Mouse (Mus musculus) kidney, postnatal 4 days (tissue): Measurements from ENCODE around the gene Mptx1.
"Not testable (repeated sequence)": the region's sequence is repeated elsewhere in the genome, so short reads cannot be mapped to it uniquely, and the experiment has no call there.

ENCODE experiments used
- DNase-seq, 2 experiments: peaks; one replicate each; pipeline ENCODE4 v3.0.0; 2021; ENCODE audit warnings: mixed read lengths in 2 of 2

The Mptx1 gene

DNA sequence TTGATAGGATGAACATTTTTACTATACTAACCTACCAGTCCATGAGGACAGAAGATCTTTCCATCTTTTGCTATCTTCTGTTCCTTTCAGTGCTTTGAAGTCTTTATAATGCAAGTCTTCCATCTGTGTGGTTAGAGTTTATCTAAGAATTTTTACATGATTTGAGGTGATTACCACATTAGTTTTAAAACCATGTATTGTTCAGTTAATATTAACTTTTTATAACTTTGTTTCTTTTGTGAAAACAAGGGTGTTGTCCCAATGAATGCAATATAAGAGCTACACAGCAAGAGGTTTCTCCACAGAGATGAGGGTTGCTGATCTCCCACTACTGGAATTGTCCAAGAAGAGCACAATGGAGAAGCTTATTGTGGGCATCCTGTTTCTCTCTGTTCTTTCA lies at the start of gene Mptx1:
Mptx1 (plus strand) TSS at position 301 of the 400 bp plus-strand sequence.
- DNase-seq, result no peak

DNA sequence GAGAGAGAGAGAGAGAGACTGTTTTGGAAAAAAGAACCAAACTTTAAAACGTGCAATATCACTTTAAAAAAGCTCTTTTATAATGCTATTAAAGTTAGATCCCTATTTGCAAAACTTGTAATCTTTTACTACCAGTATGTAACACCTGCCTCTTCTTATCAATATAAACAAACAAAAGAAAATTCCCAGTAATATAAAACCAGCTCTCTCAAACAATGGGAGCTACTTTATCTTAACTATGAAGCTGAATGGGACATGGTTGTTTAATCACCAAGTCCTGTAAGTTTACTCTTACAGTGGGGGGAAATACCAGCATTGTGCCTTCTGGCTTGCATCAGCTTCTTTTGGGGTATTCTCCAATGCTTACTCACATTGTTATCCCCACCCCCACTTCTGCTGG lies 27.2 kb upstream of the Mptx1 start:
- DNase-seq, result no peak

DNA sequence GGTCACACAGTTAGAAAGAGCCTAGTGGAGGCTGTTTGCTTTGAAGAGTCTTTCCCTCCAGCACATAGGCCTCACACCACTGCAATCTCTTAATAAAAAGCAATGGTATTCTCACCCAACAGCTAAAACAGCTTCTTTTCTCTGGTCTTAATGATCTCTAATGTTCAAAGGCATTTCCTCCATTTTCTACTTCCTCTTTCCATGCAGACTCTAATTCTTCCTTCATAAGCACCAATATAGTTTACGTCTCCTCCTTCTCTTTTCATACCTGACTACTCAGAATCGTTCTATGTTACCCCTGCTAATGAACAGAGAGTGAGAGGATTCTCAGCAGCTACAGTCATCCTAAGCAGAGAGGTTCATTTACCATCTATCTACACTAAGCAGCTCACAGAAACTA lies 13.0 kb upstream of the Mptx1 start:
- DNase-seq, result no peak

DNA sequence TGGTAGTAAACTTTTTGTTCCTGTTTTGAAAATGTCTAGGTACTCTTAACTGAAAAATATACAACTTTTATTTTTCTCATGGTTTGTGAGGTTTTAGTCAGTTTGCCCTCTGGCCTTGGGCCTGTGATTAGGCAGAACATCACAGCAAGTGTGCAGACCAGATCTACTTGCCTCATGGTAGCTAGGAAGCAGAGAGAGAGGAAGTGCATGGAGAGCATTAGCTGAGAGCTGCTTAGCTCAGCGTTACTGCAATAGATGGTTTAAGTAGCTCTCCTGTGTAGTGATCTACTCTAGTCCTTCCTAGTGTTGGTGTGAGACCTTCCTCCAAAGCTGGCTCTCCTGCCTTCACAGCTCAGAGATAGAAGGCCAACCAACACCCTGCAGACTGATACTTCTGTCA lies 23.3 kb downstream of the Mptx1 start:
- DNase-seq, result not testable (repeated sequence)

DNA sequence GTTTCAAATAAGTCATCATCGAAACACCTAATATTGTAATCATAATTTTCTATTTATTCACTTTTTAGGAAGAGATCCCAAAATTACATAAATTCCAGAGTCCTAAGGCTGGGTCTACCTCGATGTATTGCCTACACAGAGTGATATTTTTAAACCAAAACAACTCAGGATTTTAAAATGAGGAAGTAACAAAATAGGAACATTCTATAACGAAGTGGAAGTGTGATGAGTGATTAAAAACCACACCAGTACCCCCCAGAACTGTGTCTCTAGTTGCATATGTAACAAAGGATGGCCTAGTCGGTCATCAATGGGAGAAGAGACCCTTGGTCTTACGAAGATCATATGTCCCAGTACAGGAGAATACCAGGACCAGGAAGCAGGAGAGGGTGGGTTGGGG lies 24.3 kb downstream of the Mptx1 start:
- no peak for DNase-seq

DNA sequence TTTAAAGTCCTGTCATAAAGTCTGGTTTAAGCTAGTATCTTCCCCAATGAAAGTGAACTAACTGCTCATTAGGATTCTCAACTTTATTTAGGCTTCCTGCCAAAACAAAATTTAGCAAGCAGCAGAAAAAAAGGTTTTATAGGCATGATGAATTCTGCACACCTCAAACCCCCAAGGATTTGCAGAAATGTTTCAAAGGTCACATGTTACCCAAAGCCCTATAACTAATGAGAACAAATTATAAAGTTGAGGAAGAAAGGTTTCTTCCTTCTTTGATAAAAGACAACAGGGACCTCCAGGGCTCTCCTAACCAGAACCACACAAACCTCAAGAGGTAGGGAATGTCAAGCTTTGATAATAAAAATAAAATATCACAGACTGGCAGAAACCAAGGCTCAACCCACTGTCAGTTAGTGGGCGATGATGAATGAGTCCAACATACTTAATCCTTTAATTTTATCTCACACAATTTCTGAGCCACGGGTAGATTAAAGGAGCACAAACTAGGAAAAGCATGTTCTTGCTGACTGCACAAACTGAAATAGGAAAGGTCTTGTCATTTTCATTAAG lies 34.6 kb downstream of the Mptx1 start, which contains the start of gene Olfr417:
Olfr417 (plus strand) TSS at position 241 of the 570 bp plus-strand sequence.
- no peak for DNase-seq

DNA sequence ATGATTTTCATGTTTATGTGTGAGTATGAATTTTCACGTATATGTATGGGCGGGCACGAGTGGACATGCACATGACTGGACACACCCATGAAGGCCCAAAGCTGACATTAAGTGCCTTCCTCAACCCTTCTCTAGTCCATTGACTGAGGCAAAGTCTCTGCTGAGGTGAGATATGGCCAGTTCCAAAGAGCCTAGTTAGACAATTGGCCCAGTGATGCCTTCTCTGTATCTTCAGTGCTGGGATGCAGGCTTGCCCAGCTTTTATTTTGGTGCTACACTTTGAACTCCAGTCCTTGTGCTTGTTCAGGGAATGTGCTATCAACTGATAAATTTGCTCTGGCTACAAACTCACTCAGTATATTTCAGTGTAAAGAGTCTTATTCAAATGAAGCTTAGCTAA lies 43.5 kb downstream of the Mptx1 start:
- no peak for DNase-seq
